Mouse (Mus musculus): ENCODE results near the gene Ak3.
A peak's percentile ranks its signal among the peaks of the same experiment; 100 is the strongest.

DNA sequence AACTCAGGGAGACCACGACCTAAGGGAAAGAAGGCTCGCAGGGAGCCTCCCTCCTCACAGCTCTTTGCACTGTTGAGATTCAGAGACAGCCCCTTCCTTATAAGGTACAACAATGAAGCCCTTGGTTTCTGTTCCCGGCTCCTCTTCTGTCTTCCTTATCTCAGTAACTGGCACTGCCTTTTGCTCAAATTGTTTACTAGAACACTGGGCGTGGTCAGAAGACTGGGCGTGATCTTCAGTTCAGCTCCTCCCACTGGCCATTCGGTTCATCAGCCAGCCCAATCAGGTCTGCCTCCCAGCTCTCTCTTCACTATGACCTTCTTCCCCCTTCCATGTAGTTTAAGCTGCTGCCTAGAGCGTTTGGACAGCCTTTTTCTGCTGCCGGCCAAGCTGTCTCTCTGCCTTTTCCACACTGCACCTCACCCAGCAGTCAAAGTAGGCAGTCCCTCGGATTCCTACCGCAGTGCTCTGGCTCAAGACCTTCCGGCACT lies 19.3 kb upstream of the Ak3 start:
- TF ChIP-seq CTCF (conservative IDR thresholded peaks at IDR 0.05; ENCODE audit: insufficient read depth, insufficient read length, low read depth, low read length): no peak
- peak; percentile 50 for TF ChIP-seq POLR2A (IDR thresholded peaks at IDR 0.05; ENCODE audit: low read depth, low read length)

Measured in kidney, adult 2 months (tissue).